Mouse (Mus musculus): ENCODE data around the gene Prpf4. TPM values are rescaled to one million over a fixed set of nuclear protein-coding genes. Genes with fewer than 3 reads are reported as not detected.

Gene Prpf4
- polyA plus RNA-seq (2014; fragmentation: Nextera tagmentation; extraction: Ambion mirVana) = 15.3 and 18.4 TPM in 2 replicates

- under 1% methylated on average over 39 of the region's 39 CpGs for WGBS
- Histone ChIP-seq H3K4me2 (ENCODE audit: low read depth, low read length) (peak within 1 kb of the TSS; percentile 53), H3K27ac (ENCODE audit: low read depth, low read length) (peak within 1 kb of the TSS; percentile 73), H3K4me1 (ENCODE audit: control insufficient read depth, insufficient read depth, low read length) (peaks cover 18% of the 10 kb centered on the region; the same call in 1 of the 2 replicates), H3K9me3 (ENCODE audit: control insufficient read depth, low read length) (no peaks in the 10 kb centered on the region), H3K4me3 (ENCODE audit: low read depth, low read length) (peak within 1 kb of the TSS; percentile 50), H3K9ac (replicated peaks; ENCODE audit: low read depth, low read length) (peak within 1 kb of the TSS; percentile 76), H3K36me3 (ENCODE audit: control insufficient read depth, insufficient read depth, low read length) (peaks cover 10% of the 10 kb centered on the region), H3K27me3 (ENCODE audit: control insufficient read depth, insufficient read depth, low read length) (no peaks in the 10 kb centered on the region)
- ATAC-seq (ENCODE audit: low read depth) = peak; percentile 99
These were observed at the start of gene Prpf4, which contains the start of gene Cdc26 for GRCm38 (mm10) chr4:62408601-62409282. TSS of gene Prpf4 (plus strand) at chr4:62408797. TSS of gene Cdc26 (minus strand) at chr4:62408642.

GRCm38 (mm10) chr4:62359256-62359775 is 49.3 kb upstream of the Prpf4 start:
- 50% methylated on average over 7 of the region's 7 CpGs for WGBS
- Histone ChIP-seq H3K4me1 (ENCODE audit: control insufficient read depth, insufficient read depth, low read length) (peaks cover 14% of the 10 kb centered on the region; the same call in 1 of the 2 replicates), H3K9ac (replicated peaks; ENCODE audit: low read depth, low read length) (0 out of 2 replicates have a peak overlapping the region, but pooled peaks have one; percentile 22), H3K4me3 (ENCODE audit: low read depth, low read length) (peak overlapping the region; percentile 76), H3K27ac (ENCODE audit: low read depth, low read length) (no peak overlapping the region), H3K36me3 (ENCODE audit: control insufficient read depth, insufficient read depth, low read length) (no peaks in the 10 kb centered on the region), H3K4me2 (ENCODE audit: low read depth, low read length) (peak overlapping the region; percentile 56), H3K9me3 (ENCODE audit: control insufficient read depth, low read length) (no peaks in the 10 kb centered on the region), H3K27me3 (ENCODE audit: control insufficient read depth, insufficient read depth, low read length) (no peaks in the 10 kb centered on the region)
- no peak for ATAC-seq (ENCODE audit: low read depth)

- Histone ChIP-seq H3K4me1 (ENCODE audit: control insufficient read depth, insufficient read depth, low read length) (peaks cover 14% of the 10 kb centered on the region; the same call in 1 of the 2 replicates), H3K36me3 (ENCODE audit: control insufficient read depth, insufficient read depth, low read length) (no peaks in the 10 kb centered on the region), H3K9me3 (ENCODE audit: control insufficient read depth, low read length) (no peaks in the 10 kb centered on the region), H3K27me3 (ENCODE audit: control insufficient read depth, insufficient read depth, low read length) (no peaks in the 10 kb centered on the region), H3K4me2 (ENCODE audit: low read depth, low read length) (peak within 1 kb of the TSS; percentile 60), H3K4me3 (ENCODE audit: low read depth, low read length) (peak within 1 kb of the TSS; percentile 76), H3K27ac (ENCODE audit: low read depth, low read length) (peak within 1 kb of the TSS; percentile 73), H3K9ac (replicated peaks; ENCODE audit: low read depth, low read length) (peak within 1 kb of the TSS; percentile 72)
- WGBS = under 1% methylated on average over 51 of the region's 51 CpGs
- peak; percentile 100 for ATAC-seq (ENCODE audit: low read depth)
These were observed 48.4 kb upstream of the Prpf4 start, which contains the start of the genes Fkbp15 and Slc31a1 for GRCm38 (mm10) chr4:62360088-62360804. TSS of gene Fkbp15 (minus strand) at chr4:62360548. TSS of gene Slc31a1 (plus strand) at chr4:62360727.

DNA sequence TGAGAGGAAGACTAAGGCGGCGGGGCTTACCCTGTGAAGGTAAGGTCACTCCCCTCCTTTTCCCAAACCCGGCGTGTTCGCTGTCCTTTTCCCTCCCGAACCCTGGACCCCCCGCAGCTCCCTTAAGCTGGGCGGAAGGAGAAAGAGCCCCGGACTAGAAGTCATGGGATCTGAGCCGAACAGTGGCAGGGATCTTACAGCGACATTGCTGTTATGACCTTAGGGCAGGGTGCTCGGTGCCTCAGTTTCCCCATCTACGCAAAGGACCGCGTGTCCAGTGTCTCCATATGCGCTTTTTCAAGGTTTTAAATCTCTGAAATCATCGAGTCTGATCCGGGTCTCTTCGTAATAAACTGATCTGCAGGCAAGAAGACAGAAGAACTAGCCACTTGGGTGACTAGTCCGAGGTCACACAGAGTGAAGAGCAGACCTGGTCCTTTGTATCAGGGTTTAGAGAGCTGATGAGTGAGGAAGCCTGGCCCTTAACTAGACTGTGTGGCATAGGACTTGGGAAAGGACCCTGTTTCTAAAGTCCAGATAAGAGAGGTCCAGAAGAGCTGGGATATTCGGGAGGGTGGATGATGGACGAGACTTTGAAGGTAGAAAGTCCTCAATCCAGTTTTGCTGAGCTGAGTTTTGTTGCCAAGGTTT is 47.7 kb upstream of the Prpf4 start:
- WGBS = under 1% methylated on average over 22 of the region's 22 CpGs
- Histone ChIP-seq H3K4me1 (ENCODE audit: control insufficient read depth, insufficient read depth, low read length) (peaks cover 14% of the 10 kb centered on the region; the same call in 1 of the 2 replicates), H3K4me2 (ENCODE audit: low read depth, low read length) (peak overlapping the region; percentile 60), H3K27ac (ENCODE audit: low read depth, low read length) (peak overlapping the region; percentile 73), H3K4me3 (ENCODE audit: low read depth, low read length) (peak overlapping the region; percentile 76), H3K27me3 (ENCODE audit: control insufficient read depth, insufficient read depth, low read length) (no peaks in the 10 kb centered on the region), H3K36me3 (ENCODE audit: control insufficient read depth, insufficient read depth, low read length) (no peaks in the 10 kb centered on the region), H3K9me3 (ENCODE audit: control insufficient read depth, low read length) (no peaks in the 10 kb centered on the region), H3K9ac (replicated peaks; ENCODE audit: low read depth, low read length) (peak overlapping the region; percentile 72)
- peak; percentile 25 for ATAC-seq (ENCODE audit: low read depth)

- H3K9ac ChIP-seq (replicated peaks; ENCODE audit: low read depth, low read length) = no peak overlapping the region
These were observed 47.0 kb upstream of the Prpf4 start for GRCm38 (mm10) chr4:62361571-62361970.

GRCm38 (mm10) chr4:62361997-62362396 is 46.6 kb upstream of the Prpf4 start:
- no peak overlapping the region for H3K27ac ChIP-seq (ENCODE audit: low read depth, low read length)
- H3K9me3 ChIP-seq (ENCODE audit: control insufficient read depth, low read length) = no peaks in the 10 kb centered on the region
- peak overlapping the region; percentile 76; the same call in 1 of the 2 replicates for H3K4me3 ChIP-seq (ENCODE audit: low read depth, low read length)
- H3K36me3 ChIP-seq (ENCODE audit: control insufficient read depth, insufficient read depth, low read length) = no peaks in the 10 kb centered on the region
- ATAC-seq (ENCODE audit: low read depth) = no peak
- no peak overlapping the region for H3K9ac ChIP-seq (replicated peaks; ENCODE audit: low read depth, low read length)
- H3K4me1 ChIP-seq (ENCODE audit: control insufficient read depth, insufficient read depth, low read length) = peaks cover 14% of the 10 kb centered on the region; the same call in 1 of the 2 replicates
- H3K27me3 ChIP-seq (ENCODE audit: control insufficient read depth, insufficient read depth, low read length) = no peaks in the 10 kb centered on the region
- peak overlapping the region; percentile 60; the same call in 1 of the 2 replicates for H3K4me2 ChIP-seq (ENCODE audit: low read depth, low read length)
- WGBS = 96% methylated on average over 1 of the region's 1 CpGs

More at GRCm38 (mm10) chr4:62361571-62361970, 47.0 kb upstream of the Prpf4 start:
- no peak for ATAC-seq (ENCODE audit: low read depth)
- Histone ChIP-seq H3K4me1 (ENCODE audit: control insufficient read depth, insufficient read depth, low read length) (peaks cover 14% of the 10 kb centered on the region; the same call in 1 of the 2 replicates), H3K4me3 (ENCODE audit: low read depth, low read length) (peak overlapping the region; percentile 76), H3K27ac (ENCODE audit: low read depth, low read length) (no peak overlapping the region), H3K9me3 (ENCODE audit: control insufficient read depth, low read length) (no peaks in the 10 kb centered on the region), H3K27me3 (ENCODE audit: control insufficient read depth, insufficient read depth, low read length) (no peaks in the 10 kb centered on the region), H3K36me3 (ENCODE audit: control insufficient read depth, insufficient read depth, low read length) (no peaks in the 10 kb centered on the region), H3K4me2 (ENCODE audit: low read depth, low read length) (peak overlapping the region; percentile 60)
- 36% methylated on average over 6 of the region's 6 CpGs for WGBS

DNA sequence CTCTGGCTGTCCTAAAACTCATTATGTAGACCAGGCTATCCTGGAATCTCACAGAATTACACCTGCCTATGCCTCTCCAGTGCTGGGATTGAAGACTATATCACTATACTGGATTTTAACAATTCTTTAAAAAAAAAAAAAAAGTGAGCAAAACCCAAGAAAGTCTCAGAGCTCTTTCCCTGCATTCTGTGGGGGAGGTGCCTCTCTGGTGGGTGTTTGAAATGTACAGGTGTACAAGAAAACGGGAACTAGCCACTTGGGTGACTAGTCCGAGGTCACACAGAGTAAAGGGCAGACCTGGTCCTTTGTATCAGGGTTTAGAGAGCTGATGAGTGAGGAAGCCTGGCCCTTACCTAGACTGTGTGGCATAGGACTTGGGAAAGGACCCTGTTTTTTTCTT is 46.2 kb upstream of the Prpf4 start:
- Histone ChIP-seq H3K4me3 (ENCODE audit: low read depth, low read length) (no peak overlapping the region), H3K4me1 (ENCODE audit: control insufficient read depth, insufficient read depth, low read length) (peaks cover 14% of the 10 kb centered on the region; the same call in 1 of the 2 replicates), H3K9ac (replicated peaks; ENCODE audit: low read depth, low read length) (no peak overlapping the region), H3K36me3 (ENCODE audit: control insufficient read depth, insufficient read depth, low read length) (no peaks in the 10 kb centered on the region), H3K27ac (ENCODE audit: low read depth, low read length) (no peak overlapping the region), H3K4me2 (ENCODE audit: low read depth, low read length) (no peak overlapping the region), H3K27me3 (ENCODE audit: control insufficient read depth, insufficient read depth, low read length) (no peaks in the 10 kb centered on the region), H3K9me3 (ENCODE audit: control insufficient read depth, low read length) (no peaks in the 10 kb centered on the region)
- 92% methylated on average over 2 of the region's 2 CpGs for WGBS
- no peak for ATAC-seq (ENCODE audit: low read depth)

DNA sequence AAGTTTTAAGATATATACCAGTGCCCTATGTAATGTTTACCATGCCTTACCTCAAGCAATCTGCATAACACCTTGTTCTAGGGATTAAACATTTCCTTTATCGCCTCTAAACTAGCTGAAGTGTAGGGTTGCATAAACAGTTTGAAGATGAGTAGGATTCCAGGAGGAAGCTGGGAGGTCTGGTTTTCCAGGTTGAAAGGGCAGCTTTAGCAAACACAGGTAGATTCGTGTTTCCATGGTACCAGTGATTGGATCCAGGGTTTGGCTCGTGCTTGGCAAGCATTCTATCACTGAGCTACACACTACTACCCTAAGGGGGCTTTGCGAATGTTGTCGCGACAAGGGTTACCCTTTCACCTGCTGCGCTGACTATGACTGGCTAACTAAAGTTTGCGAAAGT is 44.3 kb upstream of the Prpf4 start:
- H3K9me3 ChIP-seq (ENCODE audit: control insufficient read depth, low read length) = no peaks in the 10 kb centered on the region
- peaks cover 11% of the 10 kb centered on the region; the same call in 1 of the 2 replicates for H3K4me1 ChIP-seq (ENCODE audit: control insufficient read depth, insufficient read depth, low read length)
- ATAC-seq (ENCODE audit: low read depth) = no peak
- no peak overlapping the region for H3K4me2 ChIP-seq (ENCODE audit: low read depth, low read length)
- H3K36me3 ChIP-seq (ENCODE audit: control insufficient read depth, insufficient read depth, low read length) = no peaks in the 10 kb centered on the region
- WGBS = 95% methylated on average over 8 of the region's 8 CpGs
- H3K27ac ChIP-seq (ENCODE audit: low read depth, low read length) = no peak overlapping the region
- no peak overlapping the region for H3K9ac ChIP-seq (replicated peaks; ENCODE audit: low read depth, low read length)
- H3K4me3 ChIP-seq (ENCODE audit: low read depth, low read length) = no peak overlapping the region
- H3K27me3 ChIP-seq (ENCODE audit: control insufficient read depth, insufficient read depth, low read length) = no peaks in the 10 kb centered on the region

Data from neural tube, embryonic 14.5 days (tissue).